Mouse (Mus musculus): ENCODE data around the gene Neil3.

- TF ChIP-seq ZNF384 (IDR thresholded peaks at IDR 0.05; ENCODE audit: low read depth, low read length), result no peak
- no peak for TF ChIP-seq POLR2A (IDR thresholded peaks at IDR 0.05; ENCODE audit: control insufficient read depth in 1 of 2, insufficient read depth in 1 of 2, low read depth in 1 of 2, low read length in 2 of 2, poor library complexity in 1 of 2)
- no peak for TF ChIP-seq CTCF (IDR thresholded peaks at IDR 0.05 in 2 of 3, conservative IDR thresholded peaks at IDR 0.05 in 1 of 3; ENCODE audit: control insufficient read depth in 1 of 3, insufficient read depth in 1 of 3, low read depth in 2 of 3, low read length in 3 of 3, poor library complexity in 1 of 3, severe bottlenecking in 1 of 3)
- no peak for TF ChIP-seq EP300 (IDR thresholded peaks at IDR 0.05; ENCODE audit: low read depth in 1 of 2, low read length in 2 of 2)
- no peak for TF ChIP-seq GABPA (IDR thresholded peaks at IDR 0.05; ENCODE audit: low read depth, low read length)
- TF ChIP-seq E2F4 (IDR thresholded peaks at IDR 0.05; ENCODE audit: borderline replicate concordance, low read depth, low read length), result no peak
Measured at GRCm38 (mm10) chr8:53614288-53614646, 24.6 kb downstream of the Neil3 start.

Data from MEL (cell line).